Mouse (Mus musculus): ENCODE data around the gene Stk25.

- TF ChIP-seq CTCF (IDR thresholded peaks at IDR 0.05; ENCODE audit: low read depth) (no peak), EP300 (IDR thresholded peaks at IDR 0.05; ENCODE audit: low read depth) (no peak)
Observed at GRCm38 (mm10) chr1:93588346-93588745, 70.1 kb downstream of the Stk25 start.

Measured in liver, embryonic 14.5 days (tissue).